Mouse (Mus musculus) right cerebral cortex, adult 18-20 months (tissue): Measurements from ENCODE around the gene Dnm1.
A peak's percentile ranks its signal among the peaks of the same experiment; 100 is the strongest.
"Not testable (repeated sequence)": the region's sequence is repeated elsewhere in the genome, so short reads cannot be mapped to it uniquely, and the experiment has no call there.

Source experiments
- DNase-seq: peaks from one replicate; pipeline ENCODE4 v3.0.0; 2022; ENCODE audit warnings: mixed read lengths

Dnm1 gene

DNA sequence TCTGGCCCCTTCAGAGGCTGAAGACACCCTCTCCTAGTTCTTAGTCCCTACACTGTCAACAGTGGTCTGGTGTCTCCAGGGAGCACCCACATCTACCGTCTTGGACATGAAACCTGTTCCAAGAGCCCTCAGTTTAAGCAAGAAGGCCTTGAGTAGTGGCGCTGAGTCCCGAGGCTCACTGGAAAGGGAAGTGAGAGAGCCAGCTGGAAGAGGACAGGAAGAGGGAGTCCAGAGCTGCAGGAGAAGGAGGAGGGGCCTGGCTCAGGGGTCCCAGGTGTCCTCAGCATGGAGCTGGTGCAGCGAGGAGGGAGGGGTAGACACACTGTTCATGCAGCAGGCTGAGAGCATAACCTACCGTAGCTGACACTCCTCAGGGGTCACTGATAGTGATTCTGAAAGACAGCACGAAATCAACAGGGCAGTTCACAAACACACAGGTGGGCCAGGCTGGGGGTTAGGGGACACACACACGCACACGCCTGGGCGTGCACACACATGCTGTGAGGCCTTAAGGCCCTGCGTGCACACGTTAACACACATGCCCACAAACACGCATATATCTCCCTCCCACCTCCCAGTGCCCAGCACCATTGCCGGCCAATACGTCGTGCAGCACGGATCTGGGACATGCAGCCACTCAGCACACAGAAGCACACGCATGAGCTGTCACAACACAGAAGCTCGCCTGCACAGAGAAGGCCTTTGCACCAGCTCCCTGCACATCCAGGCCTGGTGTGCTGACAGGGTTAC lies 42.9 kb downstream of the Dnm1 start:
- no peak for DNase-seq

DNA sequence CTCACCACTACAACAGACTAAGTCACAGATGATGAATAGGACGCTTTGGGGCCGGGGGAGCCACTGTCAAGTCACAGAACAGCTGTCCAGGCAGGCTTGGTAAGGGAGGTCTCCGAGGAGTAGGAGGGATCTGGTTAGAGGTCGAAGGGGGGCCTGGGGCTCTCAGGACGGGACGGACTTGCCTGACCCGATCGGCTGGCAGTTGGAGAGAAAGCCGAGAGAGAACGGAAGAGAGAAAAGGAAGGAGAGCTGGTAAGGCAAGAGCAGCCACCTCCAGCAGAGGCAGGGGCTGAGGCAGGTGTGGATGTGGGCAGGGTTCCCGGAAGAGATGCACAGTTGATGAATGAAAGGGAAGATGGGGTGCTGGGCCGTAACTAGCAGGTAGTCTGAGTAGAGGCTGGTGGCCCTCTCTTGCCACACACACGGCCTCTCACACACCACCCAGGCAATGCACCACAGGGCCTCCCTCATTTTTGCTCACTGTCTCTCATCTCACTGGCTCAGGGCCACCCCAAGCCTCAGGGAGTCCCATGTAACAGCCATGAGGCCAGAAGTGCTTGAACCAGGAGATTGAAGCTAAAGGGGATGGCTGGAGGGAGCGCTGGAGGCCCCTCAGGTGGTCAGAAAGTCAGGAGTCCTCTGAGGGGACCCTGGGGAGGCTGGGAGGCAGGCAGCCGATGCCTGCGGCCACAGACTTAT lies 44.1 kb downstream of the Dnm1 start:
- DNase-seq: no peak

DNA sequence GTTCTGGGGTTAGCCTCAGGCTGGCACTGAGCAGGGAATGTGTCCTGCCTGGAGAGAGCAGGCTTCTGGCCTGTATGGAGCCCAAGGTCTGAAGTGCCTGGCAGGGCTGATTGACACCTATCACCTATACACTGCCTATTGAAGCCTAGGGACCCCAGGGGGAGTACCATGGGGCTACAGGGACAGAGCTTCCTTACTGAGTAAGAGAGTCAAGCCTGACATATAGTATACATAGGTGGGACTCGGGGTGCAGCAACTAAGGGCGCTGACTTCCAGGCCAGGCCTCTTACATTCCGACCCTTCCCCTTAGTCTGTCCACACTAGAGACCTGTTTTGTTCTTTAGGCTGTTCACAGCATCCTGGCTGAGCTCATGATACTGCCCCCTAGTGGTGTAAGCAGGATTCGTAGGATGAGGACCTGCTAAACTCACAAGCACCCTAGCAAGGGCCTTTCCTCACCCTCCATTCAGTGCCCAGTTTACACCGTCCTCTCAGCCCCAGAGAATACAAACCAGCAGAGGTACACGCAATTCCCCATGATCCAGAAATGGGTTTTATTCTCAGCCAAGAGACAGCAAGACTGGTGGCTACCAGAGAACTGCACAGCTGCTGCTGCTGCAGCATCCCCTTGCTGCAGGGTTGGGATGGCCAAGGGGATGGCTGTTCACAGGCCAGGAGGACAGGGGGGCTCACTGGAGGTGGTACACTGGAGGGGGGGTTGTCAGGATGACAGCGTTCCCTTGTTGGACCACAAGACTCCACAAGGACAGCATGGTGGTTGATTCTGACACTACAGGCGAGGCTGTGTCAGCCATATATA lies 45.0 kb downstream of the Dnm1 start:
- peak; percentile 74 for DNase-seq

DNA sequence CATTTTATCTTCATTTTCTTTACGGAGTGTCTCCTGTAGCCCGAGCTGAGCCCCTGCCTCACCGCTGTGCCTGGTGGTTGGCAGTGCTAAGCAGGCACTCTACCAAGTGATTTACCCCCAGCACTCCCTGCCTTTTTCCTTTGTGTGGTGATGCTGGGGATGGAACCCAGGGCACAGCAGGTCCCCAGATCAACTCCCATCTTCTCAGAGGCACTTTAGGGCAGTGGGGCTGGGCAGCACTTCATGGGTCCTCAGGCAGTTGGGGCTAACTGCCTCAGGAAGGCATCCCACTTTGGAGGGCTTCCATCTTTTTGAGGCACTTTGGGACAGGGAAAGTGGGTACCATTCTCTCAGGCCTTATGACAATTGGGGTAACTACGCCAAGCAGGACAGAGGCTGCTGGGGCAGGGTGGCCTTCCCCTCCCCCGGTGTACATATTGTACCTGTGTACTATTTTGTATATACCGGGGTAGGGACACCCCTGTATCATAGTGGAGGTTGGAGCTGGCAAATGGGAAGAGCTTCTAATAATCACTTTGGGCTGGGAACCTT lies 45.8 kb downstream of the Dnm1 start:
- no peak for DNase-seq

GRCm38 (mm10) chr2:32306176-32306575 lies 47.0 kb downstream of the Dnm1 start:
- no peak for DNase-seq

DNA sequence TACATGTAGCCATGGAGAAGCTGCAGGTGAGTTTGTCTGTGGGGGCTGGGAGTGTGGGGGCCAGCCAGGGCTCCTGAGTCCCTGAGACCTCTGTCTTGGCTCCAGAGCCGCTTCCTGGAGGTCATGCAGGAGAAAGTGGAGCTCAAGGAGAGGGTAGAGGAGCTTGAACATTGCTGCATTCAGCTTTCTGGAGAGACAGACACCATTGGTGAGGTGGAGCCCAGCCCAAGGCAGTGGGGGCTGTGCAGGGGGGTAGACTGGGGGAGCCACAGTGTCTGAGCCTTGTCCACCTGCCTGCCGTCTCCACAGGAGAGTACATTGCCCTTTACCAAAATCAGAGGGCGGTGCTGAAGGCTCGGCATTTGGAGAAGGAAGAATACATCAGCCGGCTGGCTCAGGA lies 47.5 kb downstream of the Dnm1 start:
- DNase-seq: no peak

GRCm38 (mm10) chr2:32304145-32304832 lies 48.8 kb downstream of the Dnm1 start:
- peak; percentile 74 for DNase-seq

GRCm38 (mm10) chr2:32302952-32303351 lies 50.2 kb downstream of the Dnm1 start:
- DNase-seq: no peak

GRCm38 (mm10) chr2:32299469-32299868 lies 53.7 kb downstream of the Dnm1 start:
- DNase-seq: peak; percentile 23

DNA sequence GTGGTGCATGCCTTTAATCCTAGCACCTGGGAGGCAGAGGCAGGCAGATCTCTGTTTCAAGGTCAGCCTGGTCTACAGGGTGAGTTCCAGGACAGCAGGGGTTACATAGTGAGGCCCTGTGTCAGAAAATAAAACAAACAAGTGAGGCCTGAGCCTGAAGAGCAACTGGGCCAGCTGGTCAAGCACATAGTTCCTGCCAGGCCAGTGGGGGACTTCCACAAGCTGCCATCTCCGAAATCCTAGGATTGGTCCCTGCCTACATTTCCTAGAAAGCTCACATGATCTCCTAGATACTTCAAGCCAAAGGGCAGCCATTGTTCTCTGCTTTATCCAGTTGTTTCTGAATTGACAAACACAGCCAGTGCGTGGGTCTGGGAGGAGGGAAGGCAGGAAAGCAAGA lies 57.3 kb downstream of the Dnm1 start:
- not testable (repeated sequence) for DNase-seq

GRCm38 (mm10) chr2:32295285-32295684 lies 57.9 kb downstream of the Dnm1 start:
- DNase-seq: no peak

GRCm38 (mm10) chr2:32294348-32294747 lies 58.8 kb downstream of the Dnm1 start:
- no peak for DNase-seq

- DNase-seq: no peak
Observed at GRCm38 (mm10) chr2:32289578-32289977, 63.6 kb downstream of the Dnm1 start.

- DNase-seq: no peak
Observed at GRCm38 (mm10) chr2:32288371-32288931, 64.7 kb downstream of the Dnm1 start.

DNA sequence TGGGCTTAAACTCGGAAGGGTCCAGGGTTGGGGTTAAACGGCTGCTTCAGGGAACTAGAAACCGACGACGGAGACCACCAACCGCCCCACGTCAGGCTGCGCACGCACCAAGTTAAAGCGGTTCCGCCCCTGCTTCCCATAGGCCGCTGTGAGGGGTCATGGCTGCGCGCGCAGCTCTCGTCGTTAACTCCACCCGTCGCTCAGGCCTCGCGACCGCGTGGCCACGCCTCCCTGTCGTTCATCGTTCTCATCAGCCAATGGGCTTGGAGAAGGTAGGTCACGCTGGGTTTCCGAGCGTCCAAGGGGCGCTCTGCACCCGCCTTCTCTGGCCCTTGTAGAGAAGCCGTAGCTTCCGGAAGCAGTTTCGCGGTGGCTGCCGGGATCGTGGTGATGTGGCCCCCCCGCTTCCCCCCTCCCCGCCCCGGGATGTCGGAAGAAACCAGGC lies 65.2 kb downstream of the Dnm1 start, which contains the start of gene Swi5:
TSS of gene Swi5 (minus strand) at position 153 of the 445 bp plus-strand sequence.
- DNase-seq: peak; percentile 98

GRCm38 (mm10) chr2:32287334-32287840 lies 65.8 kb downstream of the Dnm1 start, which contains the start of gene Golga2:
Gene Golga2 (plus strand): TSS chr2:32287384.
- DNase-seq: no peak

GRCm38 (mm10) chr2:32283986-32284385 lies 69.2 kb downstream of the Dnm1 start:
- DNase-seq: no peak

DNA sequence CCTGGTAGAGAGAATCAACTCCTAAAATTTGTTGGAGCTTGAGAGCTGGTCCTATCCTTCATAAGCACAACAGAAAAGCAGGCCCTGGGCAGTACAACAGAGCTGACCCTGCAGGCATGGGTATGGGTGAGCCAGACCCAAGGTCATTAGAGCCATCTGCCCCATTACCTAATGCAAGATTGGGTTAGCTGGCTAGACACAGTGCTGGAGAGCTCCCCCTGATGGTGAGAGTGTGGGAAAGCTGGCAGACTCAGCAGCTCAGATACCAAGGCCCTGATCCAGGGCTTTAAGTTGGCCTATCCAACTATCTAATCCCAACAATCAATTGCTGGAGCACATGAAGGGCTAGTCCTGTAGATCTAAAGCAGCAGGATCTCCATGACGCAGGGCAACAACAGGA lies 70.4 kb downstream of the Dnm1 start:
- peak; percentile 48 for DNase-seq

GRCm38 (mm10) chr2:32282289-32282688 lies 70.8 kb downstream of the Dnm1 start:
- no peak for DNase-seq

DNA sequence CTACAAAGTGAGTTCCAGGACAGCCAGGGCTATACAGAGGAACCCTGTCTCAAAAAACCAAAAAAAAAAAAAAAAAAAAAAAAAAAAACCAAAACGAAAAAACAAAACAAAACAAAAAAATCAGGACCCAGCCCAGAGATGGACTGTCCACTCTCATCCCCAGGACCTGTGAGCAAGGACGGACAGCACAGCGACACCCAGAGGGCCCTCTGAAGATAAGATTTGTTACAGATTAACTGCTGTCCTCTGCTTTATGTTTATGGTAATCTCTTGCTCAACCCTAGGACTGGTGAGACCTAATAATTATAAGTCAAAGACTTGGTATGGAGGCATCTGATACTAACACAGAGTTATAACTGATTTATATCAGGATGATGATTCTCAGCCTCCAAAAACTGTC lies 77.3 kb downstream of the Dnm1 start:
- DNase-seq: no peak

GRCm38 (mm10) chr2:32260635-32261034 lies 92.5 kb downstream of the Dnm1 start:
- DNase-seq: no peak
